Mouse (Mus musculus) gastrocnemius, adult 18-20 months (tissue): ENCODE measurements around the gene Eef2kmt. TPM values are rescaled to one million over a fixed set of nuclear protein-coding genes. Genes with fewer than 3 reads are reported as not detected.
"Not testable (repeated sequence)": the region's sequence is repeated elsewhere in the genome, so short reads cannot be mapped to it uniquely, and the experiment has no call there.

ENCODE experiments used
- DNase-seq: peaks from one replicate; pipeline ENCODE4 v3.0.0; 2021; ENCODE audit warnings: low spot score
- microRNA-seq: library from miRNA; unstranded; fragments of <30 nt; microRNA quantifications from one replicate; pipeline ENCODE4 v1.2.0, GENCODE M21; 2021
- total RNA-seq, 2 experiments: library from RNA; stranded (reverse); gene quantifications; 2 replicates each; pipeline ENCODE4 v1.2.3; 2021

The Eef2kmt gene
- total RNA-seq, 2 experiments from 2014 or later: 6.5 to 6.9 TPM

DNA sequence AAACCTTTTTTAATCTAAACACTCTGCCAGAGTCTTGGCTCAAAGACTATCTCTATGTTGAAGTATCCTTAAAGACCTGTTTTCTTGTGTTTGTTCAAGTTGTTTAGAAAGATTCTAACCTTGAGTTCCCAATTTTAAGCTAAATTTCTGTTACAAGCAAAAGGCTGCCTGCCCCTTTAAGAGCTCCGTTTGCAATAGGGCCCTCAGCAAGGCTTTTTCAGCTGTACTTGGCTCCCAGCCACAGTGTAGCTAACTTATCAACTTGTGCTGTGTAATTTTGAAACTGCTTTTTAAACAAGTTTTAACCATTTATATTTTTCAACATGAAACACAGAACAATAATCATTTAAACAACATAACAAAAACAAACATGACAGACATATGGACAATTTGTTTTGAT is 29.2 kb downstream of the Eef2kmt start:
- not testable (repeated sequence) for DNase-seq

- DNase-seq: no peak
Measured at GRCm38 (mm10) chr16:5222140-5222539, 33.6 kb downstream of the Eef2kmt start, which contains the start of gene AU021092. Gene AU021092 (minus strand): TSS chr16:5222299.

GRCm38 (mm10) chr16:5221403-5221802 is 34.4 kb downstream of the Eef2kmt start:
- DNase-seq: no peak

GRCm38 (mm10) chr16:5217341-5218133 is 38.2 kb downstream of the Eef2kmt start:
- no peak for DNase-seq

DNA sequence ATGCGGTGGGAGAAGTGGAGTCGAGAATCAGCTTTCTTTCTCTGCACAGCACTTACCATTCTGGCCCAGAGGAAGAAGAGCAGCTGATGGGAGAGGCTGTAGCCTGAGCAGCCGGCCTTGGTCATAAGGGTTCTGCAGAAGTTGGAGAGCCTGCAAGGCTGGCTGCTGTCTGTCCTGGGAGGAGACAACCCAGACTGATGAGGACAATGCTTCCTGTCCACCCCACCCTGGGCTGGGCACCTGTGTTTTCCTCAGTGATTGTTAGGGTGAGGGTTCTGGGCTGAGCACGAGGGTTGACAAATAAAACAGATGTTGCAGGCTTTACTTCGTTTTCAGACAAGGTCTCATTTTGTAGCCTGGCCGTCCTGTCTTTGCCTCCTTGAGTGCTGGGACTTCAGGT is 39.1 kb downstream of the Eef2kmt start:
- no peak for DNase-seq

DNA sequence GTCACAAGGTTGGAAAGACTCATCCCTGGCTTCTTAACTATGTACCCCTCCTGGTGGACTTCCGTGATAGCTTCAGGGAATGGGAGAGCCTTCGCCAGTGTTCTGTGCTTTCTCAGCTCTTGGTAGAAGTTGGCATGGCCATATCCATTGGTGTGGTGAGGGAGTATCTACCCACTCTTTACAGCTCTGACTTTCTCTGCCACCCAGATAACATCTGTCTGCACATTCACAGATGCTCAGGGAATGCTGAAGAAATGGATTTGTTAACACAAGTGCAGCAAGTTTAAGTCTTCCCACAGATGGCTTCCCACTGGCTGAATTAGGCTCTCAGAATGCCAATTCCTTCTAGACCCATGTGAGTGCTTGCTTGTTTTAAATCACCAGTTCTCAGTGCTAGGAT is 41.7 kb downstream of the Eef2kmt start:
- DNase-seq: no peak

- no peak for DNase-seq
Measured at GRCm38 (mm10) chr16:5212150-5212549, 43.6 kb downstream of the Eef2kmt start.

DNA sequence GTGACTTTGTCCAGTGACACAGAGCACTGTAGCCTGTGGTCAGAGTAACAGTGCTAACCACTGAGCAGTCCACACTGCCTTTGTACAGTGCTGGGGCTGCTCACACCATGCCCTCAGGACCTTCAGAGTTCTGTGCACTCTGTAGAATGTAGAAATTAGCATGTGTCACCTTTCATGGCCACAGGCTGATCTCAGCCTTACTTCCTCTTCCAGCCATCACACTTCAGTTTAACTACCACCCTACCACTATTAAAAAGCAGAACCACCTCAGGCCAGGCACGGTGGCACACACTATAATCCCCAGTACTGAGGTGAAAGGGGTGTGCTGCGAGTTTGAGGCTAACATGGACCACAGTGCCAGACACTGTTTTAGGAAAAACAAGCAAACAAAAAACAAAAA is 45.4 kb downstream of the Eef2kmt start:
- no peak for DNase-seq

DNA sequence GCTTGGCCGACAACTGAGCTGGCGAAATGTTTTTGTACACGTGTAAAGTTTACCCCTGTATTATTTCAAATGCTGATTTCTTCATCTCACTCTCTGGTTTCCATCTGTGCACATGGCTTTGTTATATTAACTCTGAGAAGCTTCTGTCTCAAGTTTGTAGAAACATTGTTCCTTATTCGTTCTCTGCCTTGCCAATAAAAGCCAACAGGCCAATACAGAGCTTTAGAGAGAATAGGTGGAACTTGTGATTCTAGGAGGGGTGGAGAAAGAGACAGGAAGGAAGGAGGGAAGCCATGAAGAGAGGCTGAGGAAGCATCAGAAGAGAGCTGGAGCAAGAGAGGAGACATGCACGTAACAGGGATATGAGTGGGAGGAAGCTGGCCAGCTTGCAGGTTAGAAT is 49.7 kb downstream of the Eef2kmt start:
- no peak for DNase-seq

DNA sequence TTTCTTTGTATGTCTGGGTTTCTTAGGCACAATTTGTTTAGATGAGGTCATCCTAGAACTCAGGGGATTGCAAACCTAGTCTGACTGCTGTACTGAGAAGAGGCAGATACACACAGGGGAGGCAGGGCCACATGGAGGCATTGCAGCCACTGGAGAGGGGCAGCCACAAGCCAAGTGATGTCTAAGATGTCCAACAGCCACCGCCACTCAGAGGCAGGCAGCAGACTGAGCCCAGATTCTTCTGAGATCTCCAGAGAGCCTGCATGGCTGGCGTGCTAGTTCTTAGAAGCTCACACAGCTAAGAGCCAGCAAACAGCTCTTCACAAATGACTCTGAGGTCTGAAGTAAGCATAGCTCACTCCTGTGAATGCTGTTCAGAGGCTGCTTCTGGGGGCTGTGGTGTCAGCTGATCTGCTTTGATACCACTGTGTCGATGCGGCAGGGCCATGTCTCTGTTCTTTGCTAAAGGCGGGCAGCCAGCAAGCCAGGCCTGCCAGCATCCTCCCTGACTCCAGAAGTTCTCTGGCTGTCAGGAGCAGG is 50.3 kb downstream of the Eef2kmt start:
- no peak for DNase-seq

DNA sequence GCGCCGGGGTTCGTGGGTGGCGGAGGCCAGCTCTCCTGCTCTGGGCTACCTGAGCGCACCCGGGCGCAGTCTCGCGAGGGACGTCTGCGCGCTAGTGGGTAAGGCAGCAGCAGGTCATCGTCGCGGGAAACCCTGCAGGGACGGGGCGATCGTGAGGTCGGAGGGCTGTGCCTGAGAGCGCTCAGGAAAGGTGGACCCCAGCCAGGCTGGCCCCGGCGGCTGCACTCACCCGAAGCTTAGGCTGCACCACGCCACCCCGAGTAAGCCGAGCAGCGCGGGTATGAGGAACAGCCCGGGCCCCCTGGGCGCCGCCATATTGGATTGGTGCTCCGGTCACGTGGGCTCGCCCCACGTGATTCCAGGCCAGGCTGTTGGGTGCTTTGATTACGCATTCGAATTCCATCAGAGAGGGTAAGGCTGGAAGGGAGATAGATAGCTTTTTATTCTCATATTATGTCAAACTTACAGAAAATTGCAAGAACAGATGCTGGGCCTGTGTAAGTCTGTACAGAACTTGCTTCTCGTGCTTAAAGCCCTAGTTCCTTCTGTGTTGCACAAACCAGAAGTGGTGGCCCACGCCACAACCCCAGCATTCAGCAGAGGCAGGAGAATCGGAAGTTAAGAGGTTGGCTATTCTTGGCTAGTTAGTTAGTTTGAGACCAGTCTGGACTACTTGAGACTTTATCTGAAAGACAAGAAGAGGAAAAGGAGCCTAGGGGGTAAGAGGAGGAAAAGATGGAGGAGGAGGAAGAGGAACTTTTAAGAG is 51.9 kb downstream of the Eef2kmt start, which contains the start of gene Nagpa:
Nagpa (minus strand) TSS at position 345 of the 766 bp plus-strand sequence.
- DNase-seq: peak; percentile 79

- DNase-seq: no peak
Measured at GRCm38 (mm10) chr16:5203200-5203599, 52.6 kb downstream of the Eef2kmt start.

- DNase-seq: peak; percentile 49
Measured at GRCm38 (mm10) chr16:5202681-5203080, 53.1 kb downstream of the Eef2kmt start.

GRCm38 (mm10) chr16:5195080-5195479 is 60.7 kb downstream of the Eef2kmt start:
- peak; percentile 69 for DNase-seq

Small RNAs within 50 kb of the gene (microRNA-seq; reads per million reads assigned to microRNA genes)
- gene Gm23689: not detected
- not detected for gene Gm26095
- not detected for gene Mir6364

Other genes with a start within 250 kb of the Eef2kmt start
- gene Smim22, start 248.7 kb downstream of the Eef2kmt start, total RNA-seq: not detected
- 1 to 10 TPM; 4.9 to 5.7 TPM for gene Rogdi, start 242.4 kb downstream of the Eef2kmt start, total RNA-seq
- gene Glyr1, start 206.1 kb downstream of the Eef2kmt start, total RNA-seq: 10 to 100 TPM; 28.9 to 32.3 TPM
- 10 to 100 TPM; 19.5 to 23.9 TPM for gene Ubn1, start 205.9 kb downstream of the Eef2kmt start, total RNA-seq
- gene Ppl, start 123.6 kb downstream of the Eef2kmt start, total RNA-seq: 1 to 10 TPM; 3.1 to 3.6 TPM
- gene Sec14l5, start 108.9 kb downstream of the Eef2kmt start, total RNA-seq: 10 to 100 TPM; 10.9 to 12.9 TPM
- gene Nagpa, start 52.0 kb downstream of the Eef2kmt start, total RNA-seq: 1 to 10 TPM; 6.9 TPM
- 1 to 10 TPM; 2.6 to 3.8 TPM for gene AU021092, start 33.7 kb downstream of the Eef2kmt start, total RNA-seq
- 10 to 100 TPM in 1 of 2 experiments, 1 to 10 TPM in 1; 8.8 to 10.7 TPM for gene Alg1, start 22.4 kb downstream of the Eef2kmt start, total RNA-seq